Mouse (Mus musculus) liver, embryonic 14.5 days (tissue): ENCODE data around the gene Aldh1a1. TPM values are rescaled to one million over a fixed set of nuclear protein-coding genes. Genes with fewer than 3 reads are reported as not detected.
A peak's percentile ranks its signal among the peaks of the same experiment; 100 is the strongest.

ENCODE experiments used
- ATAC-seq: fragments of 200-750 bp; cut with Nextera tagmentation; 2 replicates; pipeline ENCODE4 v1.8.0; 2017; ENCODE audit warnings: moderate number of reproducible peaks, mild to moderate bottlenecking, moderate library complexity; ENCODE audit not compliant: insufficient read depth
- DNase-seq, 3 experiments: peaks; one replicate each; pipeline ENCODE4 v3.0.0-alpha.2; 2012 to 2013; ENCODE audit warnings: low read depth in 3 of 3, low spot score in 3 of 3
- H3K27ac ChIP-seq: fragments of 300-500 bp; sonication (generic); 2 replicates; pipeline ENCODE4 v1.5.1; 2014; ENCODE audit warnings: moderate library complexity, mild to moderate bottlenecking, control low read depth, inconsistent platforms
- H3K27me3 ChIP-seq: fragments of 300-500 bp; sonication (generic); 2 replicates; pipeline ENCODE4 v1.6.1; 2014; ENCODE audit warnings: mild to moderate bottlenecking, low read length, moderate library complexity; ENCODE audit not compliant: control insufficient read depth, insufficient read depth
- H3K36me3 ChIP-seq: fragments of 300-500 bp; sonication (generic); replicated peaks from 2 replicates; pipeline ENCODE4 v1.6.1; 2014; ENCODE audit warnings: low read depth; ENCODE audit not compliant: control insufficient read depth, insufficient read depth
- H3K4me1 ChIP-seq, 2 experiments: fragments of 200-500 bp in 1 of 2; fragments of 300-500 bp in 1 of 2; sonication (generic) in 1 of 2; replicated peaks; 2 replicates each; pipeline ENCODE4 v1.6.1; 2012 to 2014; ENCODE audit warnings: antibody characterized with exemption in 1 of 2, inconsistent platforms in 1 of 2, low read length in 1 of 2; ENCODE audit not compliant: control insufficient read depth in 2 of 2, insufficient read depth in 2 of 2
- H3K4me2 ChIP-seq: fragments of 300-500 bp; sonication (generic); 2 replicates; pipeline ENCODE4 v1.6.1; 2014; ENCODE audit warnings: low read depth, mild to moderate bottlenecking, control low read depth, moderate library complexity
- H3K4me3 ChIP-seq, 2 experiments: fragments of 200-500 bp in 1 of 2; fragments of 300-500 bp in 1 of 2; sonication (generic) in 1 of 2; 2 replicates each; pipeline ENCODE4 v1.5.1; 2012 to 2014; ENCODE audit warnings: low read depth in 2 of 2, low read length in 2 of 2, mild to moderate bottlenecking in 2 of 2, control low read depth in 1 of 2, inconsistent platforms in 1 of 2, moderate library complexity in 1 of 2; ENCODE audit not compliant: insufficient read depth in 1 of 2
- H3K9ac ChIP-seq: fragments of 300-500 bp; sonication (generic); replicated peaks from 2 replicates; pipeline ENCODE4 v1.6.1; 2014; ENCODE audit warnings: mild to moderate bottlenecking, control low read depth, moderate library complexity
- H3K9me3 ChIP-seq: fragments of 300-500 bp; sonication (generic); 2 replicates; pipeline ENCODE4 v1.6.1; 2016; ENCODE audit warnings: low read length, mixed read lengths; ENCODE audit not compliant: control insufficient read depth
- CTCF ChIP-seq: IDR thresholded peaks from 2 replicates; pipeline ENCODE4 v1.5.1; 2016; ENCODE audit warnings: antibody characterized with exemption, low read depth, control low read depth
- EP300 ChIP-seq: IDR thresholded peaks from 2 replicates; pipeline ENCODE4 v1.6.1; 2016; ENCODE audit warnings: antibody characterized with exemption, low read depth
- WGBS: fragments of 180-500 bp; shearing (Covaris S2); extraction: QIAGEN DNeasy Blood & Tissue Kit; methylation state at CpG from one replicate; pipeline ENCODE4 v1.1.7; 2014; ENCODE audit not compliant: insufficient replicate concordance; 5-methylcytosine and 5-hydroxymethylcytosine counted together
- polyA plus RNA-seq, 2 experiments: library from polyadenylated mRNA; depleted of rRNA in 1 of 2; stranded (reverse) in 1 of 2; unstranded in 1 of 2; fragments of >200 nt; fragmentation: Nextera tagmentation in 1 of 2; extraction: Ambion mirVana in 1 of 2; gene quantifications; 2 replicates each; pipeline versions ENCODE4 v1.2.1 to v1.2.3; 2012 to 2014

The Aldh1a1 gene
- polyA plus RNA-seq, 2 experiments = 0.61 to 0.94 TPM

DNA sequence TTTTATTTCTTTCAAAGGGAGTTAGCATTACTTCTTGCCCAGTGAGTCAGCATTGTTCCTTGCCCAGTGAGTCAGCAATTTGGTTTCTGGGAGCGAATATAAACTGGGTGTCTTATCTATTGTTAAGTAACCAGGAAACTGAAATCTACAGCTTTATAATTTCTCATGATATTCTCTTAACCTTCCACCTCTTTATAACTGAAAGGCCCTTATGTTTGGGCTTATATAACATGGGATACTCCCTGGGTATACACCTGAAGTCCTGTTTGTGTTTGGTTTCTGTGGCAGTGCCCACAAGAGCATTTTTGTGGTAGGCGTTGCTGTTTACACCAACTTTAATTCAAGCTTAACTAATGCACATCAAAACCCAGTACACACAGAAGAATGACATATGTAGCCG, 66.4 kb downstream of the Aldh1a1 start:
- 43% methylated on average over 3 of the region's 3 CpGs for WGBS
- Histone ChIP-seq H3K9me3 (no peaks in the 10 kb centered on the region), H3K27me3 (no peaks in the 10 kb centered on the region), H3K4me3 (no peak overlapping the region), H3K36me3 (no peaks in the 10 kb centered on the region), H3K4me2 (no peak overlapping the region), H3K27ac (no peak overlapping the region), H3K9ac (no peak overlapping the region), H3K4me1 (peaks cover 4 to 8% of the 10 kb centered on the region in 2 experiments; a peak in 3 of 4 replicates)
- TF ChIP-seq EP300 = peak; percentile 12; the same call in 1 of the 2 replicates
- no peak for TF ChIP-seq CTCF
- peak; percentile 73; the same call in 1 of the 2 replicates for ATAC-seq
- DNase-seq = peak; percentile 23 to 56 (median 24)

DNA sequence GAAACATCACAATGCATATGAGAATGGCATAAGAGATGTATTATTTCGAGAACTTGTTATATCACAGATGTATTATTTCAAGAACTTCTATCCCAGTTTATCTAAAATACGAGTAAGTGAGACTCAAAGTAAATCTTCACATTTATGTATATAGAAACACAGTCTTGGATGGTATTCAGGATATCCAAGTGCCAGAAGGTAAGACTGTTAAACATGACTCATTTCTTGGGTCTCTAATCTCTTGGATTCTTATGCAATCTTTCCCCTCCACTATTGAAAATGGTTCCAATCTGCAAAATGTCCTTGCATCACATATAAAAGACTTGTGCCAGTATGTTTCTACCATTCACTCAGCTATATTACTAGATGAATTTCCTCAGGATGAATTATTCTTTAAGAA, 67.4 kb downstream of the Aldh1a1 start:
- WGBS = 65% methylated on average over 2 of the region's 2 CpGs
- no peaks in the 10 kb centered on the region for H3K9me3 ChIP-seq
- no peak overlapping the region for H3K9ac ChIP-seq
- no peak for ATAC-seq
- H3K36me3 ChIP-seq = no peaks in the 10 kb centered on the region
- TF ChIP-seq CTCF = no peak
- no peak for TF ChIP-seq EP300
- H3K4me1 ChIP-seq = peaks cover 4 to 8% of the 10 kb centered on the region in 2 experiments; a peak in 3 of 4 replicates
- no peak for DNase-seq
- H3K27me3 ChIP-seq = no peaks in the 10 kb centered on the region
- H3K4me2 ChIP-seq = no peak overlapping the region
- no peak overlapping the region for H3K4me3 ChIP-seq
- no peak overlapping the region for H3K27ac ChIP-seq

DNA sequence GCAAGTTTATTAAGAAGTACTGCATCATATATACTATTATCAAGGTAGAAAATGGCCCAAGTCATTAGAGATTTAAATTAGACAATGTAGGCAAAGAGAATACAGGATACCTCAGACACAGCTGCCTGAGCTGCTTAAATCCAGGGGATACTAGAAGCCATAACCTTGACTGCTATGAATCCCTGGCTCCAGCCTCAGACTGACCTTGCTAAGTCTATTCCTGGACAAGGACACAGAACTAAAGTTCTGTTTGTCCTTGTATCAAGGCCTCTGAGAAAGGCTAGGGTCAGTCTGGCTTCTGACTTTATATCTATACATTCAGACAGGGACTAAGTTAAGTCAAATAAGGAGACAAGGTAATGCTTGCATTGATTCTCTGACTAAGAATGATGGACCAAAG, 69.9 kb downstream of the Aldh1a1 start:
- Histone ChIP-seq H3K9ac (no peak overlapping the region), H3K36me3 (no peaks in the 10 kb centered on the region), H3K9me3 (no peaks in the 10 kb centered on the region), H3K4me1 (peaks cover 4 to 8% of the 10 kb centered on the region in 2 experiments; a peak in 3 of 4 replicates), H3K4me3 (no peak overlapping the region), H3K27ac (no peak overlapping the region), H3K4me2 (no peak overlapping the region), H3K27me3 (no peaks in the 10 kb centered on the region)
- no peak for ATAC-seq
- no peak for TF ChIP-seq CTCF
- TF ChIP-seq EP300 = no peak
- DNase-seq = no peak

GRCm38 (mm10) chr19:20566294-20566693, 73.8 kb downstream of the Aldh1a1 start:
- Histone ChIP-seq H3K9ac (no peak overlapping the region), H3K27me3 (no peaks in the 10 kb centered on the region), H3K4me3 (no peak overlapping the region), H3K4me1 (no peaks in the 10 kb centered on the region), H3K27ac (no peak overlapping the region), H3K4me2 (no peak overlapping the region), H3K36me3 (no peaks in the 10 kb centered on the region), H3K9me3 (no peaks in the 10 kb centered on the region)
- no peak for TF ChIP-seq CTCF
- TF ChIP-seq EP300 = no peak
- ATAC-seq = no peak
- no peak for DNase-seq
- WGBS = 66% methylated on average over 4 of the region's 4 CpGs

DNA sequence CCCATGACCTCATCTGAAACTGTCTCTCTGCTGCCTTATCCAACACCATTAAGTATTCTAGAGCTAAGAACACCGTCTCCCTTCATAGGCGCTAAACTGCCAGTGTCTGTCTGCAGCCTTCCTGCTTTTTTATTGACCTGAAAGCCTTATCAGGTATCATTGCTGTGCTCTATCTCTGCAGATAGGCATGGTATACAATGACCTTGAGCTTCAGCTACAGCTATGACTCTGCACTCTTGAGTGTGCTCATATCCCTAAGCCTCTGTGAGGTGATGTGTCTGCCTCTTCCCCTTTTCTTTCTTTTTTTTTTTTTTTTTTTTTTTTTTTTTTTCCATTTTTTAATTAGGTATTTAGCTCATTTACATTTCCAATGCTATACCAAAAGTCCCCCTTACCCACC, 74.5 kb downstream of the Aldh1a1 start:
- Histone ChIP-seq H3K4me1 (no peaks in the 10 kb centered on the region), H3K9me3 (no peaks in the 10 kb centered on the region), H3K27ac (no peak overlapping the region), H3K4me3 (no peak overlapping the region), H3K36me3 (no peaks in the 10 kb centered on the region), H3K4me2 (no peak overlapping the region), H3K9ac (no peak overlapping the region), H3K27me3 (no peaks in the 10 kb centered on the region)
- no peak for TF ChIP-seq EP300
- TF ChIP-seq CTCF = no peak
- no peak for DNase-seq
- no peak for ATAC-seq
- 80% methylated on average over 2 of the region's 2 CpGs for WGBS
